Mouse (Mus musculus): Measurements from ENCODE around the gene Gm5152. TPM values are rescaled to one million over a fixed set of nuclear protein-coding genes. Genes with fewer than 3 reads are reported as not detected.
"Not testable (repeated sequence)": the region's sequence is repeated elsewhere in the genome, so short reads cannot be mapped to it uniquely, and the experiment has no call there.

The Gm5152 gene
- polyA plus RNA-seq (2014; fragmentation: Nextera tagmentation; extraction: Ambion mirVana): not detected in 2 replicates

- not testable (repeated sequence) for DNase-seq (ENCODE audit: low spot score, missing footprints); H3K27ac ChIP-seq (ENCODE audit: low read depth, low read length); H3K9me3 ChIP-seq (ENCODE audit: control insufficient read depth, low read length); H3K4me2 ChIP-seq; H3K4me1 ChIP-seq (ENCODE audit: control insufficient read depth, insufficient read depth, low read length); H3K4me3 ChIP-seq (ENCODE audit: low read depth, low read length); H3K36me3 ChIP-seq (ENCODE audit: control insufficient read depth, insufficient read depth, low read length); H3K27me3 ChIP-seq (ENCODE audit: control insufficient read depth, insufficient read depth, low read length); H3K9ac ChIP-seq (ENCODE audit: low read length); ATAC-seq (ENCODE audit: low FRiP score)
- WGBS: no CpG with 5 or more reads among the region's 1 CpGs
These were observed at the start of gene Gm5152 for GRCm38 (mm10) chr5:10246426-10246825. Gene Gm5152, minus strand, starts transcription at chr5:10246526.

DNA sequence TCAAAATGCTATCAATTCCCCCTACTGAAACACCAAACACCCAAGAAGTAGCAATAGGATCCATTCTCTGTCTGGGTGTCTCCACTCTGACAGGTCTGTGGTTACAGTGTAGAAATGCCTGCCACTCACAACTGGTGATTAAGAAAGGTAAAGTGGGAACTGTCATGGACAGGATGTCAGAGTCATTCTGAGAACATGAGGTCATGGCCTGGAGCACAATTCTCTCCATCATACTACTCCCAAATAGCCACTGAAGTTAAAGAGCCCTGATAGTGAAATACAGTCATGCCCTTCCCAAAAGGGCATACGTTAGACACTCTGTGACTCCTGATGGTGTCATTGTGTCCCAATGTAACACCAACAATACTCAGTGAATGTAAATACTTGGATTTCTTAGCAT, 8.4 kb upstream of the Gm5152 start:
- not testable (repeated sequence) for H3K9me3 ChIP-seq (ENCODE audit: control insufficient read depth, low read length); H3K4me2 ChIP-seq; H3K9ac ChIP-seq (ENCODE audit: low read length); H3K4me3 ChIP-seq (ENCODE audit: low read depth, low read length); DNase-seq (ENCODE audit: low spot score, missing footprints); H3K4me1 ChIP-seq (ENCODE audit: control insufficient read depth, insufficient read depth, low read length); H3K27me3 ChIP-seq (ENCODE audit: control insufficient read depth, insufficient read depth, low read length); ATAC-seq (ENCODE audit: low FRiP score); H3K36me3 ChIP-seq (ENCODE audit: control insufficient read depth, insufficient read depth, low read length); H3K27ac ChIP-seq (ENCODE audit: low read depth, low read length)
- WGBS: 91% methylated on average over 1 of the region's 1 CpGs

DNA sequence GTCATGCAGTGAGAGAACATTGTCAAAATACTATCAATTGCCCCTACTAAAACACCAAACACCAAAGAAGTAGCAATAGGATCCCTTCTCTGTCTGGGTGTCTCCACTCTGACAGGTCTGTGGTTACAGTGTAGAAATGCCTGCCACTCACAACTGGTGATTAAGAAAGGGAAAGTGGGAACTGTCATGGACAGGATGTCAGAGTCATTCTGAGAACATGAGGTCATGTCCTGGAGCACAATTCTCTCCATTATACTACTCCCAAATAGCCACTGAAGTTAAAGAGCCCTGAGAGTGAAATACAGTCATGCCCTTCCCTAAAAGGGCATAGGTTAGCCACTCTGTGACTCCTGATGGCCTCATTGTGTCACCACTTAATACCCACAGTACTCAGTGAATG, 556 bp downstream of the Gm5152 start:
- H3K4me1 ChIP-seq (ENCODE audit: control insufficient read depth, insufficient read depth, low read length); H3K36me3 ChIP-seq (ENCODE audit: control insufficient read depth, insufficient read depth, low read length); H3K4me2 ChIP-seq; H3K4me3 ChIP-seq (ENCODE audit: low read depth, low read length); H3K27me3 ChIP-seq (ENCODE audit: control insufficient read depth, insufficient read depth, low read length); H3K9me3 ChIP-seq (ENCODE audit: control insufficient read depth, low read length); H3K27ac ChIP-seq (ENCODE audit: low read depth, low read length); DNase-seq (ENCODE audit: low spot score, missing footprints); ATAC-seq (ENCODE audit: low FRiP score); H3K9ac ChIP-seq (ENCODE audit: low read length): not testable (repeated sequence)

DNA sequence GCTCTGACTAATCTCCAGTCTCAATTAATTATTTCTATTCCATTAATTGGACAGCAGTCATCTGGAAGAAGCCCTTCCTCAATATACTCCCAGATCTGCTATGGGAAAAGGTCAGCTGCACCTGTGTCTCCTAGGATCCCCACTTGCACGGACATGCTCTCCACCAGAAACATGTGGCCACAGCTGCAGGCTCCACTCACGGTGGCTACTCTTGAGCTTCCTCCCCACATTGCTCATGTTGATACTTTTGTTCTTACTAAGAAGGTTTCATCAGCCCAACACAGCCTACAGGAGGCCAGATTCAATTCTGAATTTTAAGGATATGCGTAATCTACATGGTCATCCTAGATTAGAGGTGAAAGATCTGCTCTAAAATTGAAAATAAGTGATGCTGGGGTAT, 5.9 kb downstream of the Gm5152 start:
- H3K4me1 ChIP-seq (ENCODE audit: control insufficient read depth, insufficient read depth, low read length); H3K27me3 ChIP-seq (ENCODE audit: control insufficient read depth, insufficient read depth, low read length); H3K27ac ChIP-seq (ENCODE audit: low read depth, low read length); H3K9ac ChIP-seq (ENCODE audit: low read length); DNase-seq (ENCODE audit: low spot score, missing footprints); H3K36me3 ChIP-seq (ENCODE audit: control insufficient read depth, insufficient read depth, low read length); H3K4me2 ChIP-seq; H3K4me3 ChIP-seq (ENCODE audit: low read depth, low read length); H3K9me3 ChIP-seq (ENCODE audit: control insufficient read depth, low read length); ATAC-seq (ENCODE audit: low FRiP score): not testable (repeated sequence)
- WGBS: 92% methylated on average over 3 of the region's 3 CpGs

DNA sequence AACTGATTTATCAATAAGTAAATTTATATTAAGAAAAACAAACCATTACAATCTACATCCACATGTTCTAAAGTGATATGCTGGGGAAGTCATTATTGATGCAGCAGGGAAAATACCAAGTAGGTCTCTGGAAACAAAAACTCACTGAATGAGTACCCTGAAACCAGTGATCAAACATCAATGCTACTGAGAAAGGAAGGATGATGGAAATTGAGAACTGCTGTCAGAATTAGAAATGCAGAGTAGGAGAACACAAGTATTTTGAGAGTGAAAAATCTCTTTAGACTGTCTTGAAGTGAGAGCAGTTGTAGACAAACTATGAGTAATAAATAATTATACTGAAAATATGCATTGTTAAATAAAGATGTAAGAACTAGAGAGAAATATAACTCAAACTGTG, 26.0 kb downstream of the Gm5152 start:
- Histone ChIP-seq H3K4me2 (no peak overlapping the region), H3K36me3 (ENCODE audit: control insufficient read depth, insufficient read depth, low read length) (no peaks in the 10 kb centered on the region), H3K4me1 (ENCODE audit: control insufficient read depth, insufficient read depth, low read length) (no peaks in the 10 kb centered on the region), H3K4me3 (ENCODE audit: low read depth, low read length) (no peak overlapping the region), H3K9me3 (ENCODE audit: control insufficient read depth, low read length) (no peaks in the 10 kb centered on the region), H3K27ac (ENCODE audit: low read depth, low read length) (no peak overlapping the region), H3K27me3 (ENCODE audit: control insufficient read depth, insufficient read depth, low read length) (no peaks in the 10 kb centered on the region), H3K9ac (ENCODE audit: low read length) (no peak overlapping the region)
- no peak for DNase-seq (ENCODE audit: low spot score, missing footprints)
- ATAC-seq (ENCODE audit: low FRiP score): no peak

- Histone ChIP-seq H3K4me3 (ENCODE audit: low read depth, low read length) (no peak overlapping the region), H3K36me3 (ENCODE audit: control insufficient read depth, insufficient read depth, low read length) (no peaks in the 10 kb centered on the region), H3K27me3 (ENCODE audit: control insufficient read depth, insufficient read depth, low read length) (no peaks in the 10 kb centered on the region), H3K4me2 (no peak overlapping the region), H3K4me1 (ENCODE audit: control insufficient read depth, insufficient read depth, low read length) (no peaks in the 10 kb centered on the region), H3K9me3 (ENCODE audit: control insufficient read depth, low read length) (no peaks in the 10 kb centered on the region), H3K27ac (ENCODE audit: low read depth, low read length) (no peak overlapping the region), H3K9ac (ENCODE audit: low read length) (no peak overlapping the region)
- no peak for ATAC-seq (ENCODE audit: low FRiP score)
- DNase-seq (ENCODE audit: low spot score, missing footprints): no peak
- 80% methylated on average over 1 of the region's 1 CpGs for WGBS
These were observed 43.3 kb downstream of the Gm5152 start for GRCm38 (mm10) chr5:10203067-10203466.

DNA sequence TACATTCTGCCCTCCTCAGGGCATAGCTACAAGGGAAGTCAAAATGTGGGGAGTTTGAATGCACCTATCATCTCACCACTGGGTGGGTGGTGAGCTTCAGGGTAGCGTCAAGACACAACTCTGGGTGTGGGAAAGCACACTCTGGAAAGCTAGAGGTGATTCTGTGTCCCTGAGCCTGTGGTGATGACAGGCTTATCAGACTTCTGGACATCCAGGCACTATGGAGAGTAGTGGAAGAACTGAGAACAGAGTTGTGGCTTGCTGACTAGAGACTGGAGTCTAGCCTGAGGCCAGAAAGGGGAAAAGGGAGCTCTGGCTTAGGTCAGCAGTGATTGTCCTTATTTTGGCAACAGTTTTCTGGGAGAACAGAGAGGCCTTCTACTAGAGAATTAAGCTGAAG, 49.4 kb downstream of the Gm5152 start:
- no peak for ATAC-seq (ENCODE audit: low FRiP score)
- WGBS: 88% methylated on average over 1 of the region's 1 CpGs
- Histone ChIP-seq H3K27me3 (ENCODE audit: control insufficient read depth, insufficient read depth, low read length) (no peaks in the 10 kb centered on the region), H3K4me3 (ENCODE audit: low read depth, low read length) (no peak overlapping the region), H3K27ac (ENCODE audit: low read depth, low read length) (no peak overlapping the region), H3K9ac (ENCODE audit: low read length) (no peak overlapping the region), H3K4me1 (ENCODE audit: control insufficient read depth, insufficient read depth, low read length) (no peaks in the 10 kb centered on the region), H3K4me2 (no peak overlapping the region), H3K36me3 (ENCODE audit: control insufficient read depth, insufficient read depth, low read length) (no peaks in the 10 kb centered on the region), H3K9me3 (ENCODE audit: control insufficient read depth, low read length) (no peaks in the 10 kb centered on the region)
- DNase-seq (ENCODE audit: low spot score, missing footprints): no peak

All from midbrain, embryonic 11.5 days (tissue).